Mouse (Mus musculus): ENCODE measurements at regions not wholly inside any gene's neighbourhood (a gene's known extent, or its start where the extent isn't known, plus 50 kb on each side); places are given as distances from the start of the nearest gene placed in this dataset.
A peak's percentile ranks its signal among the peaks of the same experiment; 100 is the strongest.

DNA sequence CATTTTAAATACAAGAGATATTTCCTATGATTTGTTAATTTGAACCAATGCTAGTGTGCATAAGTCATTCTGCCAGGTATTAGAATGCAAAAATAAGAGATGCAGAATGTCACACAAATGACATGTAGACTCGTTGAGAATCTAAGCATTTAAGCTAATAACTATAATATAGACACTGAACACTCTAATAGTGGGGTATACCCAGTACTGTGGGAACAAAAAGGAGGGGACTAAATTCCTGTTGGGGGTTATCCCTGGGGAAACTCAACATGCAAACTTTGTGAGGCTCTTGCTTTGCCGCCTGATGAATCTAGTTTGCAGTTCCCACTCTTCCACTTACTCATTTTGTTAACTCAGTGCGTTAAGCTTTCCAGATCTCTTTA lies 154.0 kb upstream of the Tnc start:
- DNase-seq, result no peak

GRCm38 (mm10) chr4:64200151-64200807 lies 153.5 kb upstream of the Tnc start:
- peak; percentile 37 for DNase-seq

- no peak for DNase-seq
Observed at GRCm38 (mm10) chr4:64184986-64185385, 138.2 kb upstream of the Tnc start.

- DNase-seq, result peak; percentile 75
Observed at GRCm38 (mm10) chr4:64175938-64176337, 129.1 kb upstream of the Tnc start.

DNA sequence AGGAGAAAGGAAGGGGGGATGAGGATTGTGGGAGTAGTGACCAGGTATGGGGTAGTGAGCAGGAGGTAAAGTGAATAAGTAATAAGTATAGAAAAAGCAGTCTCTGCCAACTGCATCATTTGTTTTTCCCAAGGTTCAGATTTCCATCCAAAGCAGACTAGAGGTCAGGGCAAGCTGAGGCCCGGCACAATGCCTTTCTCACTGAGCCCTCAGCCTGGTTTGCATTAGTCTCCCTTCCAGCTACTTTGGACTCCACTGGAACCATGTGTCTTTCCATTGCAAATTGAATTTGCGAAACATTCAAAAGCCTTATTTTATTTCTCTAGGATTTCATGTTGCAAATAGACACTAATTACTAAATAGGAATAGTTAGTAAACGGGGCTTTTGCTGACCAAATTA lies 124.7 kb upstream of the Tnc start:
- no peak for DNase-seq

DNA sequence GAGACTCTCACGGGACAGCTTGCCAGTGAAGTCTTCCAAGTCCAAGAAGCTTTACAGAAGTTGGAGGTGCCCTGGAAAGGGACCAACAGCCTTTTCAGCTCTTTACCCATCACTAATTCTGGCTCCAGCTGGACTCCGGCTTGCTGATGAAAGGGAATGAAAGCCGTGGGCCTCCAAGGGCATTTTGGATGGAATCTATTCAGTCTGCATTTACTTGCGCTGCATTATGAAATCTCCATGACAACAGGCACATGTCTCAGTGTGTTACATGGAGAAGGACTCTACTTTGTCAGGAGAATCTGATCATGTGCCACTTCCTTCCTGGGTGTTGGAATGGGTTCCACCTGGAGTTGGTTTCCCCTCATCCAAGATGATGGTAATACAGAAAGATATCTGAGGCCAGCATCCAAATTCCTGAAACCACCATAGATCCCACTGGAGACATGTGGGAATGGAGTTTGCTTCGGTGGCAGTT lies 102.2 kb upstream of the Tnc start:
- DNase-seq, result peak; percentile 5

GRCm38 (mm10) chr4:64145924-64146323 lies 99.1 kb upstream of the Tnc start:
- DNase-seq, result no peak

GRCm38 (mm10) chr4:64142963-64143362 lies 96.1 kb upstream of the Tnc start:
- DNase-seq, result no peak

GRCm38 (mm10) chr4:64142356-64142787 lies 95.6 kb upstream of the Tnc start:
- DNase-seq, result peak; percentile 33

DNA sequence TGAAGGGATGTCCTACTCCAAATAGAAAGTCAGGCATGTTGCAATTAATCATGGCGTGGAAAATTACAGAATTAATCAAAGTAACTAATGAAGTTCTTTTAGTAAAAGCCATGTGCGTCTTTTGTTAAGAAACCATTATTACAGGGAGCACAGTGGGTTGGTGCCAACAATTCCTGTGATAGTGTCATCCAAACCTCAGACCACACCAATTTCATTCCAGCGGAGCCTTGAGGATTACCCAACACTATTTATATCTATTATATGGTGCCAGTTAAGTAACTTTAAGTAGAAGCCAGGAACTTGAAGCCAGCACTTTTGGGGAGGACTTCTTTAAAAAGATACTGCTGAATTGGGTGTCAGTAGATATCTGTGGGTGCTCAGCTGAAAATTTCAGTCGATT lies 93.0 kb upstream of the Tnc start:
- no peak for DNase-seq

DNA sequence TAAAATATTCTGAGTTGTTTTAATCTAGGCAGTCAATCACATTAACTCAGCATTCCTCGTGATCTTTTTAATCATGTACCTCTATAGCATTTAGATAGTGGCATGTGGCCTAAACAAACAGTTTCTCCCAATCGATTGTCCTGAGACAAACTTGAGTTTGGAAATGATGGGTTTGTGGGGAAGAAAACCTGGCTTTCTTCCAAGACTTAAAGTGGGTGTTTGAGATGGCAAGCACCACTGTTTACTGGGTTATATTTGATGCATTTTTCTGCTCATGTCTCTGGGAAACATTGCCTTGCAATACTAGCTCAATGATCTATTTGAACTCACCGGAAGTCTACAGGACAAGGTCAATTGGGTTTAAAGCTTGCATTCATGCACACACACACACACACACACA lies 88.2 kb upstream of the Tnc start:
- DNase-seq, result no peak

GRCm38 (mm10) chr4:64129290-64129689 lies 82.5 kb upstream of the Tnc start:
- peak; percentile 76 for DNase-seq

DNA sequence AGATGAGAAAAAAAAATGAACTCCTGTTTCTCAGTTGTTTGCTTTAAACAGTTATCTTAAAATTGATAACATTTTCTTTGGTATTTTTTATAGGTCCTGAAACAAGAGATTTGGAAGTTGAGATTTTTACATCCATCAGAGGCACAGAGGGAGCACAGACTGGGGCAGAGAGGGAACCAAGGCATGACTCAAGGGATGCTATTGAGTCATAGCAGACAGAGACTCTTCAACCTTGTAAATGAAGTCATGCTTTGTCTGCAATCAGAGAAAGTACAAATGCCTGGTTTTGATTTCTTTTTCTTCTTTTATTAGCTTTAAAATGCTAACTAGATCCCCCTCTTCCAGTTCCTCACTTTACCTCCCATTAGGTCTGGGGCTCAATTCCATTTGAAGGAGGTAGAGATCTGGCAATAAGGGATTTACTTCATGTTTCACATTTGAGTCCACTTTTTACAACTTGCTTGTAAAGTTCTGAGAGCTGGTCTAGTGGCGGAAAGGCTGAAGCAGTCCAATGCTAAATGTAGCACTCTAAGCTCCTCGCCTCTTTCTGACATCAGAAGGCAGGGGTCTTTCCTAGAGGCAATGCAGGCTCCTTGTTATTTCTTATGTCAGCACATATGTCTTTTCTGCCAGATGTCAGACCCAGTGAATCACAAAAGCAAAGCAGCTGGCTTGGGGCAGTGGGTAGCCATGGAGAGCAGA lies 77.7 kb upstream of the Tnc start:
- DNase-seq, result no peak

DNA sequence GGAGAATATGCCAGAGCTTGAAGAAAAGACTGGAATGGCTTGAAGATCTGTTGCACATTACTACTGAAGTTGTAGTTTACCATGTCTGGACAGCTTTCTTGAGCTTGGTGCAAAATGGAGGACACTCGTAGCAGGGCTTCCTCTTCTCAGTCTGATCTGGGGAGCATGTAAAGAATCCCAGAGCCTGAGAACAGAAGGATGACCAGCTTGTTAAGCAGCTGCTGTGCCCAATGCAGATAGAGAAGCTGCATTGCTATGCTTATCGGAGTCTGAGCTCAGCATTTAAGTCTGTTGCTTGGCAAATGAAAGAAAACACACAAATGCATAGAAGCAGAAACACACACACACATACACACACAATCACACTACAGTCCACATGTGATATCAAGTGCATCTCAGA lies 76.9 kb upstream of the Tnc start:
- no peak for DNase-seq

- no peak for DNase-seq
Observed at GRCm38 (mm10) chr4:64098247-64098646, 51.4 kb upstream of the Tnc start.

All from kidney, postnatal 10 days (tissue).